Comparison of ENCODE assay signal across 8 mouse cellular contexts in the genomic region with DNA sequence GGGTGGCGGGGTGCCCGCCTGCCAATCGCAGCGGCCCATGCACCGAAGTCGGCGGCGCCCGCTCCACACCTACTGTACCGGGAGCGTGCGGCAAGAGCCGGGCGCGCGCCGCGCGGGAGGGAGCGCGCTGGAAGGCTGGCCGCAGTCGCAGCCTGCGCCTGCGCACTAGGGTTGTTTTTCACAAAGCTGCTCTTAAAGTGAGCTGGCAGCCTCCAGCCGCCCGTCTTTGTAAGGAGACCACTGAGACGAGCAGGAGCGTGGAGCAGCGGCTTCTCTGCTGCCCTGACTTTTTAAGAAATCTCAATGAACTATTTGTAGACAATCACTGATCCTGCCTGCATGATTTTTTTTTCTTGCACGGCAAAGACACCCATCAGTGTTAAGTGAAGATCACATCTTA. TPM values are rescaled to one million over a fixed set of nuclear protein-coding genes. Genes with fewer than 3 reads are reported as not detected.
A peak's percentile ranks its signal among the peaks of the same experiment; 100 is the strongest.
DNase-seq lines count a peak whose midpoint lies in the region; ATAC-seq and TF ChIP-seq lines count a peak whose summit lies in the region.

TSS of gene Arrdc3 (plus strand) at position 195 of the 400 bp plus-strand sequence.

- H3K27me3 ChIP-seq in forebrain, embryonic 15.5 days = no peaks in the 10 kb centered on the region

- TF ChIP-seq POLR2A in lung, adult 2 months (IDR thresholded peaks at IDR 0.05; ENCODE audit: borderline replicate concordance, extremely low read depth, low read depth, low read length) = peak; percentile 100

- intact Hi-C loops in heart, postnatal 25 days (cut with DNase I) = loop anchor here (2.0 to 10.0 kb wide), 6 partner anchors 58 to 899 kb away; partner anchors contain the start of genes Cetn3 and Lysmd3

- under 1% methylated on average over 31 of the region's 31 CpGs for WGBS in forebrain, embryonic 15.5 days
- under 1% methylated on average over 23 of the region's 31 CpGs for WGBS in lung, adult 2 months

- peak within 1 kb of the TSS; percentile 49 for H3K4me2 ChIP-seq in forebrain, embryonic 15.5 days (replicated peaks)

- peak; percentile 55 for ATAC-seq in forebrain, embryonic 15.5 days (replicated peaks)
- ATAC-seq in neutrophil, adult 5-6 weeks (ENCODE audit: extremely low read depth, insufficient number of reproducible peaks, low FRiP score, poor library complexity, severe bottlenecking) = peak; percentile 33

- no peak for TF ChIP-seq CTCF in lung, adult 2 months (IDR thresholded peaks at IDR 0.05; ENCODE audit: insufficient read depth, low read length)

- H3K4me1 ChIP-seq in forebrain, embryonic 15.5 days = peaks cover 17% of the 10 kb centered on the region
- H3K4me1 ChIP-seq in lung, adult 2 months (ENCODE audit: control insufficient read depth, insufficient read depth, low read length) = peaks cover 3% of the 10 kb centered on the region

- peaks cover 7% of the 10 kb centered on the region for H3K36me3 ChIP-seq in forebrain, embryonic 15.5 days

- peak within 1 kb of the TSS; percentile 100 for H3K27ac ChIP-seq in forebrain, embryonic 15.5 days (replicated peaks)

- no peaks in the 10 kb centered on the region for H3K9me3 ChIP-seq in forebrain, embryonic 15.5 days

- peak within 1 kb of the TSS; percentile 98 for H3K9ac ChIP-seq in forebrain, embryonic 15.5 days (replicated peaks)

- peak within 1 kb of the TSS; percentile 77 for H3K4me3 ChIP-seq in forebrain, embryonic 15.5 days
- peak within 1 kb of the TSS; percentile 93 for H3K4me3 ChIP-seq in lung, adult 2 months (replicated peaks; ENCODE audit: extremely low read depth, low read depth, low read length)

- peak; percentile 96 for DNase-seq in ES-CJ7 (ENCODE audit: low read depth, low spot score)
- peak; percentile 97 for DNase-seq in cerebellum, adult 11 months
- DNase-seq in heart, postnatal 25 days (ENCODE audit: low spot score) = peak; percentile 94
- DNase-seq in layer of hippocampus, adult 18-20 months (ENCODE audit: low spot score in 2 of 2) = peak; percentile 95 to 99
- DNase-seq in lung, adult 2 months = peak; percentile 97
- peak; percentile 94 for DNase-seq in thymus, adult 18-20 months

RNA-seq across cellular contexts. Expression of gene Arrdc3, which starts in this region (rescaled TPM):
- 66.6 and 70.4 TPM in 2 replicates for polyA plus RNA-seq in forebrain, embryonic 15.5 days (2015; fragmentation: Nextera tagmentation; extraction: Ambion mirVana)
- total RNA-seq in heart, postnatal 25 days (2021) = 10 to 100 TPM; 32.1 to 43.2 TPM
- total RNA-seq in layer of hippocampus, adult 18-20 months (2021) = 10 to 100 TPM; 49.4 to 52.5 TPM
- polyA plus RNA-seq in lung, adult 2 months (2012; rRNA removed) = 51.8 and 81.7 TPM in 2 replicates
- total RNA-seq in neutrophil, adult 5-6 weeks (2017) = 302 and 332 TPM in 2 replicates

Comparison
In these comparisons a context has a peak if more than half of its experiments do, and no peak if none do; other contexts are left out.
1. Peak in every context shown above with its lines: DNase-seq, ATAC-seq, H3K4me3 ChIP-seq and H3K27ac ChIP-seq.